Mouse (Mus musculus): ENCODE results near the gene N4bp1. TPM values are rescaled to one million over a fixed set of nuclear protein-coding genes. Genes with fewer than 3 reads are reported as not detected.

The N4bp1 gene
- total and polyA plus RNA-seq, 2 experiments from 2014 or later, result 3.8 to 7.6 TPM

DNA sequence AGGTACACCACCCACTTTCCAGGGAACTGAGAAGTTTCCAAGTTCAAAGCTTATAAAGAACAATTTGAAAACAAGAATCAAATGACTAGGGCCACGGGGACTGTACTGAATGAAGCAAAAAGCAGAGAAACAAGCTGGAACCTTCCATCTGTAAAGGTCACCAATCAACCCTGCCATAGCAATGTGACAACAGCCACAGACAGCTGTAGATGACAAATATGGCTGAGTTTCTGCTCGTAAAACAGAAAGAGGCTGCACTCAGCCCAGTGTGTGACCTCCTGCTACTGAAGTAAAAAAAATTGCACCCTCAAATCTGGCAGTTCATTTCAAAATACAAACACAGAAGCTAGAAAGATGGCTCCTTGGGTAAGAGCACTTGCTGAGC, 31.1 kb downstream of the N4bp1 start:
- no peak overlapping the region for H3K27ac ChIP-seq (ENCODE audit: low read depth)
- WGBS, result 66% methylated on average over 2 of the region's 2 CpGs
- no peak for TF ChIP-seq CTCF (IDR thresholded peaks at IDR 0.05; ENCODE audit: low read depth)
- TF ChIP-seq EP300 (IDR thresholded peaks at IDR 0.05; ENCODE audit: low read depth), result no peak

GRCm38 (mm10) chr8:86853266-86853988, 31.6 kb downstream of the N4bp1 start:
- no peak for ATAC-seq (ENCODE audit: insufficient read depth, low read depth)
- Histone ChIP-seq H3K9me3 (replicated peaks; ENCODE audit: control insufficient read depth, low read length) (no peaks in the 10 kb centered on the region), H3K4me2 (ENCODE audit: low read depth, low read length) (no peak overlapping the region), H3K27ac (ENCODE audit: low read depth) (no peak overlapping the region), H3K4me3 (ENCODE audit: low read depth, low read length) (no peak overlapping the region), H3K27me3 (ENCODE audit: control insufficient read depth, insufficient read depth, low read length) (no peaks in the 10 kb centered on the region), H3K4me1 (ENCODE audit: control insufficient read depth, insufficient read depth) (peaks cover 10% of the 10 kb centered on the region; the same call in 1 of the 2 replicates), H3K9ac (replicated peaks; ENCODE audit: low read depth, low read length) (no peak overlapping the region), H3K36me3 (replicated peaks; ENCODE audit: control insufficient read depth, insufficient read depth, low read length) (peaks cover 26% of the 10 kb centered on the region)
- TF ChIP-seq CTCF (IDR thresholded peaks at IDR 0.05; ENCODE audit: low read depth), result no peak
- WGBS, result 78% methylated on average over 8 of the region's 8 CpGs
- DNase-seq (ENCODE audit: low spot score), result no peak

More for the DNA sequence above, 31.1 kb downstream of the N4bp1 start:
- no peak for ATAC-seq (ENCODE audit: insufficient read depth, low read depth)
- no peaks in the 10 kb centered on the region for H3K9me3 ChIP-seq (replicated peaks; ENCODE audit: control insufficient read depth, low read length)
- no peak overlapping the region for H3K4me3 ChIP-seq (ENCODE audit: low read depth, low read length)
- no peak for DNase-seq (ENCODE audit: low spot score)
- peaks cover 26% of the 10 kb centered on the region for H3K36me3 ChIP-seq (replicated peaks; ENCODE audit: control insufficient read depth, insufficient read depth, low read length)
- no peaks in the 10 kb centered on the region for H3K27me3 ChIP-seq (ENCODE audit: control insufficient read depth, insufficient read depth, low read length)
- H3K9ac ChIP-seq (replicated peaks; ENCODE audit: low read depth, low read length), result no peak overlapping the region
- H3K4me2 ChIP-seq (ENCODE audit: low read depth, low read length), result no peak overlapping the region
- peaks cover 10% of the 10 kb centered on the region; the same call in 1 of the 2 replicates for H3K4me1 ChIP-seq (ENCODE audit: control insufficient read depth, insufficient read depth)

- no peaks in the 10 kb centered on the region for H3K27me3 ChIP-seq (ENCODE audit: control insufficient read depth, insufficient read depth, low read length)
- peaks cover 35% of the 10 kb centered on the region for H3K36me3 ChIP-seq (replicated peaks; ENCODE audit: control insufficient read depth, insufficient read depth, low read length)
- TF ChIP-seq EP300 (IDR thresholded peaks at IDR 0.05; ENCODE audit: low read depth), result no peak
- TF ChIP-seq CTCF (IDR thresholded peaks at IDR 0.05; ENCODE audit: low read depth), result no peak
- peaks cover 4% of the 10 kb centered on the region; the same call in 1 of the 2 replicates for H3K4me1 ChIP-seq (ENCODE audit: control insufficient read depth, insufficient read depth)
- no peaks in the 10 kb centered on the region for H3K9me3 ChIP-seq (replicated peaks; ENCODE audit: control insufficient read depth, low read length)
- DNase-seq (ENCODE audit: low spot score), result no peak
- 86% methylated on average over 3 of the region's 3 CpGs for WGBS
- ATAC-seq (ENCODE audit: insufficient read depth, low read depth), result no peak
- no peak overlapping the region for H3K9ac ChIP-seq (replicated peaks; ENCODE audit: low read depth, low read length)
- no peak overlapping the region for H3K4me3 ChIP-seq (ENCODE audit: low read depth, low read length)
- H3K27ac ChIP-seq (ENCODE audit: low read depth), result no peak overlapping the region
- no peak overlapping the region for H3K4me2 ChIP-seq (ENCODE audit: low read depth, low read length)
Observed at GRCm38 (mm10) chr8:86852491-86852890, 32.6 kb downstream of the N4bp1 start.

GRCm38 (mm10) chr8:86848876-86849275, 36.2 kb downstream of the N4bp1 start:
- H3K36me3 ChIP-seq (replicated peaks; ENCODE audit: control insufficient read depth, insufficient read depth, low read length), result peaks cover 49% of the 10 kb centered on the region
- no peak overlapping the region for H3K4me3 ChIP-seq (ENCODE audit: low read depth, low read length)
- no peak overlapping the region for H3K9ac ChIP-seq (replicated peaks; ENCODE audit: low read depth, low read length)
- no peak overlapping the region for H3K27ac ChIP-seq (ENCODE audit: low read depth)
- DNase-seq (ENCODE audit: low spot score) (no peak), ATAC-seq (ENCODE audit: insufficient read depth, low read depth) (no peak)
- no peaks in the 10 kb centered on the region for H3K27me3 ChIP-seq (ENCODE audit: control insufficient read depth, insufficient read depth, low read length)
- WGBS, result 83% methylated on average over 5 of the region's 5 CpGs
- no peak for TF ChIP-seq EP300 (IDR thresholded peaks at IDR 0.05; ENCODE audit: low read depth)
- no peak for TF ChIP-seq CTCF (IDR thresholded peaks at IDR 0.05; ENCODE audit: low read depth)
- H3K4me2 ChIP-seq (ENCODE audit: low read depth, low read length), result no peak overlapping the region
- H3K9me3 ChIP-seq (replicated peaks; ENCODE audit: control insufficient read depth, low read length), result no peaks in the 10 kb centered on the region
- H3K4me1 ChIP-seq (ENCODE audit: control insufficient read depth, insufficient read depth), result peaks cover 3% of the 10 kb centered on the region; the same call in 1 of the 2 replicates

DNA sequence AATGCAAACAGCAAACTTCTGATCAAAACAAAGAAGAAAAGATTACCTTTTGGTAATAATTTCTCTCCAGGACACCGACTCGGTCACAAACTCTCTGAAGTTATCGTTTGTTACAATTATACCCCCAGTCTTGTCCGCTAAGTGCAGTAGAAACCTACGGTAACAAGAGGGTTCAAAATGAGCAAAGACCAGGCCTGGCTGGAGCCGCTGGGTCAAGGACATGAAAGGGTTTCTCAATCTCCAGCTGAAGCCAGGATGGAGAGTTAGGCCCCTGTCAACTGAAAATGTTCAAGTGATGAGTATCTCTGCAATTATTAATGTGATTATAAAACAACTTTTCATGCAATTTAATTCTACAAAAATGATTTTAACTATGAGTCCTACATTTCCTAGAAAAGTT, 36.7 kb downstream of the N4bp1 start:
- no peak for ATAC-seq (ENCODE audit: insufficient read depth, low read depth)
- no peak for DNase-seq (ENCODE audit: low spot score)
- H3K27me3 ChIP-seq (ENCODE audit: control insufficient read depth, insufficient read depth, low read length), result no peaks in the 10 kb centered on the region
- H3K9ac ChIP-seq (replicated peaks; ENCODE audit: low read depth, low read length), result no peak overlapping the region
- H3K9me3 ChIP-seq (replicated peaks; ENCODE audit: control insufficient read depth, low read length), result no peaks in the 10 kb centered on the region
- no peak overlapping the region for H3K4me3 ChIP-seq (ENCODE audit: low read depth, low read length)
- no peak overlapping the region for H3K27ac ChIP-seq (ENCODE audit: low read depth)
- peaks cover 51% of the 10 kb centered on the region for H3K36me3 ChIP-seq (replicated peaks; ENCODE audit: control insufficient read depth, insufficient read depth, low read length)
- TF ChIP-seq CTCF (IDR thresholded peaks at IDR 0.05; ENCODE audit: low read depth) (no peak), EP300 (IDR thresholded peaks at IDR 0.05; ENCODE audit: low read depth) (no peak)
- no peak overlapping the region for H3K4me2 ChIP-seq (ENCODE audit: low read depth, low read length)
- 91% methylated on average over 6 of the region's 6 CpGs for WGBS
- H3K4me1 ChIP-seq (ENCODE audit: control insufficient read depth, insufficient read depth), result peaks cover 3% of the 10 kb centered on the region; the same call in 1 of the 2 replicates

DNA sequence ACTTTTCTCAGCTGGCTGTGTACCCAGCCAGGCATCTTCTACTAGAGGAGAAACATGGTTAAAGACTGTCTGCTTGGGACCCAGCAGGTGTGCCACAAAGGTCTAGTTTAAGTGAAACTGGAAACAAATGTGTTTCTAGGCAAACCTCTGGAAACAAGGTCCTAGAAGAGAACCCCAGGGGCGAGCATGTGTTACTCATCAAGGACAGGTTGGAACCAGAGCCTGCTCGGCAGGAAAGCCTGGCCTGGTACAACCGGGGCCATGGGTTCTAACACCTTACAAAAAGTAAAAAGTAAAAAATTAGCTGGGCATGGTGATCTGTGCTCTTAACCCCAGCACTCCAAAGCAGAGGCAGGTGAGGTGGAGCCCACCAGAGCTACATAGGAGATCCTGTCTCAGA, 38.0 kb downstream of the N4bp1 start:
- H3K9ac ChIP-seq (replicated peaks; ENCODE audit: low read depth, low read length), result no peak overlapping the region
- peaks cover 60% of the 10 kb centered on the region for H3K36me3 ChIP-seq (replicated peaks; ENCODE audit: control insufficient read depth, insufficient read depth, low read length)
- DNase-seq (ENCODE audit: low spot score) (no peak), ATAC-seq (ENCODE audit: insufficient read depth, low read depth) (no peak)
- H3K4me1 ChIP-seq (ENCODE audit: control insufficient read depth, insufficient read depth), result peaks cover 1% of the 10 kb centered on the region; the same call in 1 of the 2 replicates
- 95% methylated on average over 3 of the region's 3 CpGs for WGBS
- no peak overlapping the region for H3K27ac ChIP-seq (ENCODE audit: low read depth)
- no peak for TF ChIP-seq CTCF (IDR thresholded peaks at IDR 0.05; ENCODE audit: low read depth)
- TF ChIP-seq EP300 (IDR thresholded peaks at IDR 0.05; ENCODE audit: low read depth), result no peak
- no peaks in the 10 kb centered on the region for H3K9me3 ChIP-seq (replicated peaks; ENCODE audit: control insufficient read depth, low read length)
- no peak overlapping the region for H3K4me2 ChIP-seq (ENCODE audit: low read depth, low read length)
- H3K27me3 ChIP-seq (ENCODE audit: control insufficient read depth, insufficient read depth, low read length), result no peaks in the 10 kb centered on the region
- no peak overlapping the region for H3K4me3 ChIP-seq (ENCODE audit: low read depth, low read length)

Measured in heart, postnatal 0 days (tissue).